Mouse (Mus musculus): ENCODE measurements around the gene Rgs2.

- no peak for TF ChIP-seq EP300 (IDR thresholded peaks at IDR 0.05; ENCODE audit: insufficient read depth, low read depth, low read length)
- no peak for TF ChIP-seq CTCF (IDR thresholded peaks at IDR 0.05; ENCODE audit: low read depth, low read length)
These were observed 11.4 kb downstream of the Rgs2 start for GRCm38 (mm10) chr1:143992528-143992927.
